Mouse (Mus musculus) gastrocnemius, adult 2 months (tissue): ENCODE results near the gene Apaf1. TPM values are rescaled to one million over a fixed set of nuclear protein-coding genes. Genes with fewer than 3 reads are reported as not detected.

ENCODE experiments used
- DNase-seq: peaks from one replicate; pipeline ENCODE4 v3.0.0; 2022
- H3K27ac ChIP-seq: fragments of 200-600 bp; 2 replicates; pipeline ENCODE4 v1.8.1; 2022; ENCODE audit warnings: mild to moderate bottlenecking
- H3K4me3 ChIP-seq: fragments of 200-600 bp; 2 replicates; pipeline ENCODE4 v1.8.1; 2022; ENCODE audit warnings: mild to moderate bottlenecking, moderate library complexity
- CTCF ChIP-seq: fragments of 200-600 bp; IDR thresholded peaks from 2 replicates; pipeline ENCODE4 v1.8.1; 2022; ENCODE audit warnings: antibody characterized with exemption, mild to moderate bottlenecking, moderate library complexity
- intact Hi-C: fragments of 180-260 bp; cut with DNase I; formaldehyde crosslinking; loops from one replicate; pipeline ENCODE4 v1.15.1; 2025
- total RNA-seq, 2 experiments: library from RNA; stranded (reverse); gene quantifications; 2 replicates each; pipeline ENCODE4 v1.2.3; 2021

Apaf1 gene
- total RNA-seq, 2 experiments from 2014 or later: 1.5 to 2.3 TPM

DNA sequence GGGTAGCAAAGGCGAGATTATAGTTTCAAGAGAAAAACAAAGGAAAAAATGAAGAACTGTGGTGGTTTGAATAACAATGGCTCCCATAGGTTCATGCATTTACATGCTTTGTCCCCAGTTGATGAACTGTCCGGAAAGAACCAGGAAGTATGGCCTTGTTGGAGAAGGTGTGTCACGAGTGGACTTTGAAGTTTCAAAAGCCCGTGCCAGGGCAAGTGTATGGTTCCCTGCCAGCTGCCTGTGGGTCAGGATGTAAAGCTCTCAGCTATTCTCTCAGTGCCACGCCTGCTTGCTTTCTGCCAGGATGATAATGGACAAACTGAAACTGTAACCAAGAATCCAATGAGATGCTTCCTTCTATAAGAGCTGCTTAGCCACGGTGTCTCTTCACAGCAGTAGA is 20.2 kb downstream of the Apaf1 start:
- intact Hi-C loops: no loop called here
- Histone ChIP-seq H3K27ac (no peak overlapping the region), H3K4me3 (no peak overlapping the region)
- TF ChIP-seq CTCF: no peak
- DNase-seq: no peak

DNA sequence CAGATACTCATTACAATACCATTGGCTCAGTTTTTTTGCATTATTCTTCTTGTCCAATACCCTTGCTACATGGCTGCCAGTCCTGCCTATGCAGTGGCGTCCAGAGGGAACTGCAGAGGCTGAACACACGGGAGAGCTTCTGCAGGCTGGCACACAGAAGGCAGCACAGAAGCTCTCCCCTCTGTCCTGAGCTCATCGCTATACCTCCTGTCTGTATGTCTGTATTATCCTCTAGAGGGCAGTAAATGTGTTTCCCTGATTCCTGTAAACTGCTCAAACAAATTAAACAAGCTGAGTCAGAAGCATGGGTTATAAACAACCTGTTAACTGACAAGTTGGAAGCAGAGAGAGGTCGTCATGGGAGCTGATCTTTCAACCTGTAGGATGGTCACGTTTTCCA is 21.8 kb downstream of the Apaf1 start:
- Histone ChIP-seq H3K27ac (peak overlapping the region; percentile 3; the same call in 1 of the 2 replicates), H3K4me3 (no peak overlapping the region)
- intact Hi-C loops: no loop called here
- TF ChIP-seq CTCF: peak; percentile 61
- DNase-seq: no peak

DNA sequence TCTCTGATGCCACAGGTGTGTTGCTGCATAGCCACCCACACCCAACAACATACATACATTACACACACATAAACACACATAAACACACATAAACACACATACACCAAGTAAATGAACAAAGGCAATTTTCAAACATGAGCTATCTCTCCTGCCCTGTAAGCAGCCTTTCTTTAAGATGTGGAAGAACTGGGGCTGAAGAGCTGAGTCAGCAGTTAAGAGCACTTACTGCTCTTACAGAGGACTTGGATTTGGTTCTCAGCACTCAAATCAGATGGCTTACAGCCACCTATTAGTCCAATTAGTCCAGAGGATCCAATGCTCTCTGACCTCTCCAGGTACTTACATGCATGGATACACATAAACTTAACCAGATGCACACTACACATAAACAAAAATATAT is 29.8 kb downstream of the Apaf1 start:
- intact Hi-C loops: no loop called here
- no peak for DNase-seq
- H3K4me3 ChIP-seq: no peak overlapping the region
- no peak for TF ChIP-seq CTCF
- H3K27ac ChIP-seq: no peak overlapping the region

- no peak overlapping the region for H3K27ac ChIP-seq
- no peak overlapping the region for H3K4me3 ChIP-seq
- DNase-seq: no peak
- no peak for TF ChIP-seq CTCF
- intact Hi-C loops: no loop called here
These were observed 31.4 kb downstream of the Apaf1 start for GRCm38 (mm10) chr10:91051156-91051555.

DNA sequence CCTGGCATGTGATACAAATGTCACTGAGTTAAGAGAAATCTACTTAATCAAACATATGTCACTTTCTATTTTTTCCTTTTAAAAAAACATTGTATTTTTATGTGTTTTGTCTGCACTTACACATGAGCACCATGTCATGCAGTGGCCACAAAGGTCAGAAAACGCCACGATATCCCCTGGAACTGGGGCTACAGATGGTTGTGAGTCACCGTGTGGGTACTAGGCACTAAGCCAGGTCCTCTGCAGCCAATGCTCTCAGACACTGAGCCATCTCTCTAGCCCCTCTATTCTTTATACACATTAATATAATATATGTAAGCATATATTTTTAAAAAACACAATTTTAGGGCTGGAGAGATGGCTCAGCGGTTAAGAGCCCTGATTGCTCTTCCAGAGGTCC is 32.9 kb downstream of the Apaf1 start:
- Histone ChIP-seq H3K27ac (no peak overlapping the region), H3K4me3 (no peak overlapping the region)
- TF ChIP-seq CTCF: no peak
- intact Hi-C loops: no loop called here
- DNase-seq: no peak

GRCm38 (mm10) chr10:91033942-91034341 is 48.6 kb downstream of the Apaf1 start:
- TF ChIP-seq CTCF: peak; percentile 90; the same call in 1 of the 2 replicates
- H3K27ac ChIP-seq: no peak overlapping the region
- peak; percentile 69 for DNase-seq
- no peak overlapping the region for H3K4me3 ChIP-seq
- intact Hi-C loops: loop anchor here (1.0 to 10.0 kb wide), 3 partner anchors 229 to 306 kb away; no protein-coding TSS in a partner anchor

GRCm38 (mm10) chr10:91032399-91032798 is 50.2 kb downstream of the Apaf1 start:
- Histone ChIP-seq H3K27ac (no peak overlapping the region), H3K4me3 (no peak overlapping the region)
- intact Hi-C loops: loop anchor here (10.0 kb wide), 1 partner anchor 228 kb away; no protein-coding TSS in a partner anchor
- DNase-seq: peak; percentile 84
- TF ChIP-seq CTCF: peak; percentile 93

- H3K4me3 ChIP-seq: no peak overlapping the region
- no peak for TF ChIP-seq CTCF
- no peak overlapping the region; the same call in 1 of the 2 replicates for H3K27ac ChIP-seq
- intact Hi-C loops: loop anchor here (10.0 kb wide), 1 partner anchor 226 kb away; no protein-coding TSS in a partner anchor
- DNase-seq: peak; percentile 34
These were observed 51.4 kb downstream of the Apaf1 start for GRCm38 (mm10) chr10:91031176-91031575.

DNA sequence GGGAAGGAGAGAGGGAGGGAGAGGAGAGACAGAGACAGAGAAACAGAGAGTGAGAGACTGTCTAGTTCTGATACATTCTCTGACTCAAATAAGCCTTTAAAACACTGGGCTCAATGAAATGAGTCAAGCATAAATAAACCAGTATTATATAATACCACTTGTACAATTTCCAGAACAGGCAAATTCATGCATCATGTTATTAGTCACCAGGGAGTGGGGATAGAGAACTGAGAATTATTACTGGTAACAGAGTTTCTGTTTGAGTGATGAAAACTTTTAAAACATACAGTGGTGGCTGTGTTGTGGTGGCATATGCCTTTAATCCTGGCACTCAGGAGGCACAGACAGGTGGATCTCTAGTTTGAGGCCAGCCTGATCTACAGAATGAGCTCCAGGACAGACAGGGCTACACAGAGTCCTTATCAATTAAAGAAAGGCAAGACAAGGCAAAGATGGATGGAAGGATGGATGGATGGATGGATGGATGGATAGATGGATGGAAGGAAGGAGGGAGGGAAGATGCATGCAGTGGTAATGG is 53.5 kb downstream of the Apaf1 start:
- no peak for TF ChIP-seq CTCF
- intact Hi-C loops: no loop called here
- DNase-seq: no peak
- Histone ChIP-seq H3K27ac (no peak overlapping the region), H3K4me3 (no peak overlapping the region)

DNA sequence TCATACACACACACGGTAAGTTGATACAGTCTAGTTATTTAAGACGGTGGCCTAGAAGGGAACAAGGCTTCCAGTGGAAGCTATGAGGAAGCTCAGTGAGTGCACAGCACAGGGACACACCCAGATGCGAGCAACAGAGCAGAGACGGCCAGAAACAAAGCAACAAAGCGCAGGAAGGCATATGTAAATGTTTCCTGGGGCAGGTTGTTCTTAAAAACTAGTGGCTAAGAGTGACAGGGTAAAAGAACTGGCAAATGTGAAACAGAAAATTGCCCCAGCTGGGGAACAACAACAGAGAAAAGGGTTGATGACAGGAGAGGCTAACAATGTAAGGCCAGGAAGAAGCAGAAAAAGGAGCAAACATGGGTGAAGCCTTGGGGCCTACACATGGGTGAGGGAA is 54.6 kb downstream of the Apaf1 start:
- Histone ChIP-seq H3K4me3 (no peak overlapping the region), H3K27ac (no peak overlapping the region)
- intact Hi-C loops: no loop called here
- TF ChIP-seq CTCF: no peak
- no peak for DNase-seq

DNA sequence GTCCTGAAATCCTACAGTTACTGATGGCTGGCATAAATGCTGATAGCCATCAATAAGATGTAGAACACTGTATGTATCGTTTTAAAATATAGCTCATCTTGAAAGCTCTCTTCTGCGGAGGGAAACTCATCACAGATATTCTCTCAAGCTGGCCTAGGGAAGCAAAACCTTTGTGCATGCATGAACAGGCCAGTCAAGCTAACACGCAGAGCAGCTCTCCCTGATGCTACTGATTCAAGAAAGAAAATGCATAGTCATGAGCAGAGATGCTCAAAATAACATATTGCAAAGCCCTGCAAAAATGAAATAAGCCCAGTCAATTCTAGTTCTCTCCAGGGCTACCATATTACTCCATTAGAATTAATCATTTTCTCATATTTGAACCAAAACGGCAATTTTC is 55.1 kb downstream of the Apaf1 start:
- no peak for TF ChIP-seq CTCF
- intact Hi-C loops: no loop called here
- no peak overlapping the region for H3K4me3 ChIP-seq
- H3K27ac ChIP-seq: no peak overlapping the region
- no peak for DNase-seq

GRCm38 (mm10) chr10:91005858-91006538 is 76.6 kb downstream of the Apaf1 start:
- intact Hi-C loops: no loop called here
- no peak for DNase-seq
- H3K27ac ChIP-seq: no peak overlapping the region
- H3K4me3 ChIP-seq: no peak overlapping the region
- no peak for TF ChIP-seq CTCF

DNA sequence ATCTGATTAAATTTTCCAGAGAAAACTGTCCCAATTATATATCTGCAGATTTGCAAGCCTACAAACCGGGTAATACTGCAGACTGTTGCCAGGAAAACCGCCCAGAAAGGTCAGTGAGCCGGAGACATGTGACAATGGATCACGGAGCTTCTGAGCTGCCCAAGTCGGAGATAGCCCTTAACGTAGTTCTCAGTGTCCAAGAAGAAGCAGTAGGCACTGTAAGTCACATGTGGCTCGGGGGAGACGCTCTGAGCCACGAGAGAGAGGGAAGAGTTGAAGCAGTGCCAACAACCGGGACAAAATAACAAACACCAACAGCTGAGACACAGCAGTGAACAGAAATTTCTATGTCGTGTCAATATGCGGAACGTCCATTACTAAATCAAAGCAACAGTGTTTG is 81.1 kb downstream of the Apaf1 start:
- H3K27ac ChIP-seq: peak overlapping the region; percentile 2; the same call in 1 of the 2 replicates
- intact Hi-C loops: no loop called here
- H3K4me3 ChIP-seq: peak overlapping the region; percentile 47
- TF ChIP-seq CTCF: no peak
- peak; percentile 35 for DNase-seq

DNA sequence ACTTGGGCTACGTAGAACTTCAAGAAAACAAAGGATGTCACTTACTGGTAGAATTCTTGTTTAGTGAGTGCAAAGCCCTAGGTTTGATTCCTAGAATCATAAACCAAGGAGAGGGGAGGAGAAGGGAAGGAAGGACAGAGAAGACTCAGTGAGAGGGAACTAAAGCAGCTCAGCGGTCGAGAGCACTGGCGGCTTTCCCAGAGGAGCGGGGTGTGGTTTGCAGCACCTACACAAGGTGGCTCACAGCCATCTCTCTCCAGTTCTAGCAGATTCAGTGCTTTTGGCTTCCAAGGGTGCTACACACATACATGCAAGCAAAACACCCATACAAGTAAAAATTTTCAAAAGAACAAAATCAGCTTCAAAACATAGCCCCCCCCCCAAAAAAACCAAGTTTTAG is 82.7 kb downstream of the Apaf1 start:
- TF ChIP-seq CTCF: no peak
- no peak for DNase-seq
- H3K27ac ChIP-seq: no peak overlapping the region
- H3K4me3 ChIP-seq: no peak overlapping the region
- intact Hi-C loops: no loop called here
